Mouse (Mus musculus): ENCODE results near the gene Agl. TPM values are rescaled to one million over a fixed set of nuclear protein-coding genes. Genes with fewer than 3 reads are reported as not detected.

Agl gene
- polyA plus RNA-seq, 1 experiment from 2014 or later = 15.0 TPM

DNA sequence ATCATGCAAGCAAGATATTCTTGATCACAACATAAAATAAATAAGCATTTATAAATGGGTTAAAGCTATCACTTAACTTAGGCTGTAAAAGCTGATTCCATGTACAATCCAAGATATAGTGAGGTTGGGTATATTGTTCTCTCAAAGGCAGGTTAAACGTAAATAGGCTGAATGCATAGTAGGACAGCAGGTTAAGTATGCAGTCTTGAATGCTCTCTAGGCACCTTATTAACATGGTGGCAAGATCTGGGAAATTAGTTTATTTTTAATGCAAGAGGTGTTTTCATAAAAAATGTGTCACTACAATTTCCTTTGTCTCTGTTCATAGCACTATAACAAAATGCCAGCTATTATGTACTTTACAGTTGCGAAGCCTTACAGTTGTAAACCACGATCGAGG is 27.4 kb upstream of the Agl start:
- Histone ChIP-seq H3K27ac (replicated peaks) (0 out of 2 replicates have a peak overlapping the region, but pooled peaks have one; percentile 44), H3K36me3 (no peaks in the 10 kb centered on the region), H3K27me3 (no peaks in the 10 kb centered on the region), H3K9me3 (no peaks in the 10 kb centered on the region), H3K9ac (no peak overlapping the region), H3K4me2 (peak overlapping the region; percentile 70), H3K4me3 (peak overlapping the region; percentile 42), H3K4me1 (replicated peaks) (no peaks in the 10 kb centered on the region)
- 76% methylated on average over 4 of the region's 4 CpGs for WGBS
- ATAC-seq (ENCODE audit: low FRiP score, low read depth) = no peak

DNA sequence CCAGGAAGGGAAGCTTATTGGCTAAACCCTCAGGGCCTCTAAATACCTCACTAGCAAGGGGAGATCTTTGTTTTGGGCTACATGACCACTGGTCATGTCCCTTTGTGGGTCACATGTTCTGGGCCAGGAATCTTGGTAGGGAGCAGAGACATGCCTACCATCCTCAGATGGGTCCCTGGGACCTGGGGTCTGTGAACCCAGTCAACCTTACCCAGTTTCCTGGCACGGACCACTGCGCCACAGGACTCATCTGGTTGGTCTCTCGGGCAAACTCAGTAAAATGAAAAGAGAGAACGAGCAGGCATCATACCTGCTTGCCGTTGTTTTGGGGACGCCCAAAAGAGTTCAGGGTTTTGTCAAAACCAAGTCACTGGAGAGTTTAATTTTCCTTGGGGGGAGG is 26.3 kb upstream of the Agl start:
- H3K27ac ChIP-seq (replicated peaks) = no peak overlapping the region
- H3K4me3 ChIP-seq = no peak overlapping the region
- ATAC-seq (ENCODE audit: low FRiP score, low read depth) = no peak
- no peaks in the 10 kb centered on the region for H3K9me3 ChIP-seq
- H3K27me3 ChIP-seq = no peaks in the 10 kb centered on the region
- no peak overlapping the region for H3K9ac ChIP-seq
- no peaks in the 10 kb centered on the region for H3K36me3 ChIP-seq
- no peaks in the 10 kb centered on the region for H3K4me1 ChIP-seq (replicated peaks)
- WGBS = 94% methylated on average over 6 of the region's 6 CpGs
- H3K4me2 ChIP-seq = no peak overlapping the region

DNA sequence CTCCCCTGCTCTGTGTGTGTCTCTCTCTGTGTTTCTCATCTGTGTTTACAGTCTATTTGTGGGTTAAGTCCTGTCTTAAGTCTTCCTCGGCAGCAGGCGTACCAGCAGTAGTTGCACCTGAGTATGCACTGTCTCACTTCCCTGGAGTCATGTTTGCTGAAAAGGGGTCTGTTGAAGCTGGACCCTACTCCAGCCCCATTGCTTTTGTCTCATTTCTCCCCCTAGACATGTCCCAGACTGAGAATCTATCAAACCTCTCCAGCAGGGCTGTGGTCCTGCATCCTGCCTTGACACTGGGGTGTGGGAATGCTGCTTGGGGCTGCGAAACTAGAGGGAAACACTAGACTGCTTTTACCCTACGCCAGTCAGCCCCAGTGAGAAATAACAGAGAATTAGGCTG is 25.5 kb upstream of the Agl start:
- ATAC-seq (ENCODE audit: low FRiP score, low read depth) = no peak
- no peaks in the 10 kb centered on the region for H3K27me3 ChIP-seq
- H3K4me1 ChIP-seq (replicated peaks) = no peaks in the 10 kb centered on the region
- H3K36me3 ChIP-seq = no peaks in the 10 kb centered on the region
- no peak overlapping the region for H3K4me2 ChIP-seq
- no peak overlapping the region for H3K27ac ChIP-seq (replicated peaks)
- H3K9ac ChIP-seq = no peak overlapping the region
- H3K9me3 ChIP-seq = no peaks in the 10 kb centered on the region
- WGBS = 89% methylated on average over 4 of the region's 4 CpGs
- no peak overlapping the region for H3K4me3 ChIP-seq

DNA sequence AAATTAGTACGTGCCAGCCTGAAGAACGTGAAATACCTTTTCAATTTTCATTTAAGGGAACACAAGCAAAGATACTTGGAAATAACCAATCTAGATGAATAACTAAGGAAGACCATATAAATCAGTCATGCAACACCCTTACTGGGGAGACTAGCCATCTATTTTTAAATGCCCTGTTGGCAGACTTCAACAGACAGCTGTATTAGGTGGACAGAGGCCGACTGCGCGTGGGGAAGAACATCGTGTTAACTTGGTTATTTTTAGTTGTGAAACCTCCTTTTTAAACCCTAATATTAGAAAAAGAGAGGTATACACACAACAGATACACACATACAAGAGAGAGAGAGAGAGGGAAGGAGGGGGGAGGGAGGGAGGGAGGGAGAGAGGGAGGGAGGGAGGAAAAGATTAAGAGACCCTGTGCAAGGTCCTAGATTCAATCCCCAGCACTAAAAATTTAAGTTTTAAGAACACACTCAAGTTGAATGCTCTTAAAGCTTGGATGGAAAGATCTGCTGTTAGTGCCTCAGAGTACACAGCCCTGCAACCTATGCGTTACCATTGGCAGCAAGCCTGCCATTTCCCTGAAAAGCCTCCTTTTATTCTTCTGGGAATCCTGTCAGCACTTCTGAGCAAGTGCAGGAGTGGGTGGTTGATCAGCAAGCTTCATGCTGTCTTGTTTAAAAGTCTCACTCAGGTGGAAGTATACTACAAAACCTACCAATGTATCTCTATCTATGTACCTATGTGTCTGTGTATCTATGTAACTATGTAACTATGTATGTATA is 24.8 kb upstream of the Agl start:
- Histone ChIP-seq H3K9me3 (no peaks in the 10 kb centered on the region), H3K4me3 (no peak overlapping the region), H3K9ac (no peak overlapping the region), H3K27me3 (no peaks in the 10 kb centered on the region), H3K4me1 (replicated peaks) (no peaks in the 10 kb centered on the region), H3K27ac (replicated peaks) (no peak overlapping the region), H3K36me3 (no peaks in the 10 kb centered on the region), H3K4me2 (no peak overlapping the region)
- WGBS = 91% methylated on average over 7 of the region's 7 CpGs
- ATAC-seq (ENCODE audit: low FRiP score, low read depth) = no peak

DNA sequence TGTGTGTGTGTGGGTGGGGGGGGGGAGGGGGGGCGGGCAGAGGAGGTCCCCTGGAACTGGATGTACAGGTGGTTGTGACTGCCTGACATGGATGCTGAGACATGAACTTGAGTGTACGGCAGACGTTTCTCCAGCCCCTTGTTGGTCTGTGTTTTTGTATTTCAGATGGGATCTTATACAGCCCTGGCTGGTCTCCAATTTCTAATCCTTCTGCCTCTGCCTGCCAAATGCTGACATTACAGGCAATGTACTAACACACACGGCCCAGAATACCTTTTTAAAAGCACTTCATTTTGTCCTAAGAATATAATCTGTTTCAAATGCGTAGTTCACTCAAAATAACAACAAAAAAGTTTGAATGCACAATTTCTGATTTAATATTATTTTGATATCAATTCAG is 23.4 kb upstream of the Agl start:
- H3K36me3 ChIP-seq = no peaks in the 10 kb centered on the region
- no peak overlapping the region for H3K4me2 ChIP-seq
- ATAC-seq (ENCODE audit: low FRiP score, low read depth) = no peak
- no peak overlapping the region for H3K4me3 ChIP-seq
- WGBS = 66% methylated on average over 5 of the region's 5 CpGs
- no peaks in the 10 kb centered on the region for H3K27me3 ChIP-seq
- H3K9ac ChIP-seq = no peak overlapping the region
- no peaks in the 10 kb centered on the region for H3K9me3 ChIP-seq
- no peaks in the 10 kb centered on the region for H3K4me1 ChIP-seq (replicated peaks)
- no peak overlapping the region for H3K27ac ChIP-seq (replicated peaks)

DNA sequence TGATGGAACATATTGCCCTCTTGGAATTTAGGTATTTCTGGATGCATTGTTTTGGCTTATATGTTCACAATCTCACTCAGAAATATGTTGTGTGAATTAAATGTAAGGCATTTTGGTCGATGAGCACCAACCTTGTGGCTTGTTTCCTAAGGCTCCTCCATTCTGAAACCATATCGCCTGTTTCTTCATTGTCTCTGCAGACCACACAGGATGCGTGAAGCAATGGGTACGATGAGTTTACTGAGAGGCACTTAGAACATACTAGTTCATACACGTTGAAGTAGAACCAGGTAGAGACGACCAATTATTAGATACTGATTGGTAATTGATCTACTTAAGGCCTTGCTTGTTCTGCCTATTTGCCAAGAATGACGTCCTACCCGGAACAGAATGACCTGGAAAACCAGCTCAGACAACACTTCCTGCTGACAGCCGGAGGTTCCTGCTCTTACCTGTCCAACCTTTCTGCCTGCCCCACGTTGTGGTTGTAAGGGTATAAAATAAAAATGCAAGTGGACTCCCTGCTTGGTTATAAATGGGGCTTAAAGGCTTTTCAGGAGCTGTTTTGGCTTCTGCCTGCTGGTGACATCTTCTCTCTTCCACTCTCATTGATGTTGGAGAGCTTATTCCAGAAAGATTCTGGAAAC is 21.4 kb upstream of the Agl start:
- H3K4me1 ChIP-seq (replicated peaks) = no peaks in the 10 kb centered on the region
- no peaks in the 10 kb centered on the region for H3K27me3 ChIP-seq
- no peak overlapping the region for H3K9ac ChIP-seq
- ATAC-seq (ENCODE audit: low FRiP score, low read depth) = no peak
- H3K27ac ChIP-seq (replicated peaks) = no peak overlapping the region
- no peak overlapping the region for H3K4me2 ChIP-seq
- WGBS = 88% methylated on average over 10 of the region's 10 CpGs
- H3K4me3 ChIP-seq = no peak overlapping the region
- no peaks in the 10 kb centered on the region for H3K36me3 ChIP-seq
- no peaks in the 10 kb centered on the region for H3K9me3 ChIP-seq

DNA sequence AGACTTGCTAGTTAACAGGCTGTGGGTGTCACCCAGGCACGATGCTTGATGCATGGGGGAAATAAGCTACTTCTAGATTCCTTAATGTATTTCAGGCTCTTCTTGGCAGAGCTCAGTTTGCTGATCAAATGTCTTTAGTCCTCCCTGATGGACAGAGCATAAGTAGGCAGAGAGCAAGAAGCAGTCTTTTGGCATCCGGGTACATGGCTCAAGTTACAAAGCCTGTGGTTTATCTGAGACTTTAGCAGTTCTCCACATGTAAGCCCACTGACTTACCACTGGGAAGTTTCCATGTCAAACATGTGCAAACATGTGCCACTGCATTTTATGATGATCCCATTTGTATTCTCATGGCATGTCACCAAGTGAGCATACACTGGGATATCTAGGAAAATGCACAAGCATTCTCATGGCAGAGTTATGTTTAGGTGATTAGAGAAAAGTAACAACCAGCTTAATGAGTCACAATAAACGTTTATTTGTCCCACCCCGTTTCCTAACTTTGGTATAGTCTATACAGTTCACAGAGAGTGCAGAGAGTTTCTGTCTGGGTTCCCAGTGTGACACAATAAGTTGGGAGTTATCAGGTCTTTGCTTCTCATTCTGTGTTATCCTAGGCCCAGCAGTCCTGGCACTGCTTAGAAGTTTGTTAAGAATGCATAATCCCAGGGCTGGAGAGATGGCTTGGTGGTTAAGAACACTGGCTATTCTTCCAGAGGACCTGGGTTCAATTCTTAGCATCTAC is 18.7 kb upstream of the Agl start:
- WGBS = 83% methylated on average over 4 of the region's 4 CpGs
- no peaks in the 10 kb centered on the region for H3K27me3 ChIP-seq
- no peak overlapping the region for H3K9ac ChIP-seq
- ATAC-seq (ENCODE audit: low FRiP score, low read depth) = no peak
- no peak overlapping the region for H3K4me3 ChIP-seq
- H3K4me2 ChIP-seq = no peak overlapping the region
- no peaks in the 10 kb centered on the region for H3K4me1 ChIP-seq (replicated peaks)
- no peaks in the 10 kb centered on the region for H3K36me3 ChIP-seq
- H3K27ac ChIP-seq (replicated peaks) = no peak overlapping the region
- H3K9me3 ChIP-seq = no peaks in the 10 kb centered on the region

DNA sequence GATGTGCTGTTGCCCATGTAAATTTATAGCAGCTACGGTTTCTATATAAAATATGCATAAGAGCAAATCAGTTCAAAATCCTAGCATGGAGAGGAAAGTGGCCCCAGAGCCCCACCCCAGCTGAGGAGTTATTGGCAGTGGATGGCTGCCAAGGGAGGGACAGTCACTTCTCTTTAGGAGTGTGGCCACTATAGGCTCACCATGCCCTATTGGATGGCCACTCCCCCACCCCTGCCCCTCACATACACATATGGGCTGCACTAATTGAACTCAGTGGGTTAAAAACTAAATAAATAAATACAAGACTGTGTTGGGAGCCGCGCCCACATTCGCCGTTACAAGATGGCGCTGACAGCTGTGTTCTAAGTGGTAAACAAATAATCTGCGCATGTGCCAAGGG is 9.3 kb upstream of the Agl start:
- no peaks in the 10 kb centered on the region for H3K27me3 ChIP-seq
- no peaks in the 10 kb centered on the region for H3K36me3 ChIP-seq
- H3K4me3 ChIP-seq = no peak overlapping the region
- WGBS = 97% methylated on average over 7 of the region's 7 CpGs
- H3K4me1 ChIP-seq (replicated peaks) = no peaks in the 10 kb centered on the region
- H3K9ac ChIP-seq = no peak overlapping the region
- ATAC-seq (ENCODE audit: low FRiP score, low read depth) = no peak
- H3K4me2 ChIP-seq = no peak overlapping the region
- H3K27ac ChIP-seq (replicated peaks) = no peak overlapping the region
- no peaks in the 10 kb centered on the region for H3K9me3 ChIP-seq

DNA sequence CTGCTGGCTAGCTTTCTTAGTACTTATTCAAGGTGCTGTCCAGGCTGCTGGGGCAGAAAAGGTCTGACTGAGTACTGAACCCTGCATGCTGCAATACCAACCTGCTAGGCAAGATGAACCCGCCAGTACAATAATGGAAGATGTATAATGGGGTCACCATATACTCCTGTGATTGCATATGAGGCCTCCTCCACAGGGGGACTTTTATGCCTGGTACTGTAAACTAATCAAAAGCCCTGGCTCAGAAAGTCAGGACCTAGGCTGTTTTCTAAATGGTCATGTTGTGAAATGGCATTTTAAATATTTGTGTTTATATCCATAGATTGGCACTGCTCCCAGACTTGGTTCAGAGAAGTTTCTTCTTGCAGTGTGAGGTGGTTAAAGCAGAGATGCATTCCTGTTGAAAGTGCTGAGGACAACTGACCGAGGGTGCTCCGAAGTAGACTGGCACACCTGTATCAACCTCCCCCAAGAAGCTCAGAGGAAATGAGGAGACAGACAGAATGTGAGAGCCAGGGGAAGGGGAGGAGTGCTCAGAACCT is 8.8 kb upstream of the Agl start:
- Histone ChIP-seq H3K27me3 (no peaks in the 10 kb centered on the region), H3K27ac (replicated peaks) (no peak overlapping the region), H3K9me3 (no peaks in the 10 kb centered on the region), H3K36me3 (no peaks in the 10 kb centered on the region), H3K4me3 (no peak overlapping the region), H3K4me2 (no peak overlapping the region), H3K9ac (no peak overlapping the region), H3K4me1 (replicated peaks) (no peaks in the 10 kb centered on the region)
- ATAC-seq (ENCODE audit: low FRiP score, low read depth) = no peak
- WGBS = 93% methylated on average over 3 of the region's 3 CpGs

DNA sequence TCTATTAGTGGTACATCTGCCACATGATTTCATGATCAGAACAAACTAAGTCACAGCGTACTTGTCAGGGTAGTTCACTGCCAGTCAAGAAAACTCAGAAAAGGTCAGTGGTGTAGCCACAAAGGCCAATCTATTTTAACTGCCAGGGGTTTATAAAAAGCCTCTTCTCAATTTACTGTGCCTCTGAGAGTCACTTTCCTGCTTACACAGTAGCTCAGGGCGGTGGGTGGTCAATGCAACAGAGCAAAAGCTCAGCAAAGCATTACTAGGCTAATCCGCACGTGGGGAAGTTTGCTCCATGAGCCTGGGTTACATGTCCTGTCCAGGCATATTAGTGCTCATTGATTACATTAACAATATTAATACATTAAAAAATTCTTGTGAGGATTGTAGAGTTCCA is 8.0 kb upstream of the Agl start:
- ATAC-seq (ENCODE audit: low FRiP score, low read depth) = no peak
- no peak overlapping the region for H3K4me3 ChIP-seq
- H3K9ac ChIP-seq = no peak overlapping the region
- no peaks in the 10 kb centered on the region for H3K36me3 ChIP-seq
- no peaks in the 10 kb centered on the region for H3K9me3 ChIP-seq
- no peaks in the 10 kb centered on the region for H3K27me3 ChIP-seq
- H3K4me1 ChIP-seq (replicated peaks) = no peaks in the 10 kb centered on the region
- no peak overlapping the region for H3K4me2 ChIP-seq
- no peak overlapping the region for H3K27ac ChIP-seq (replicated peaks)
- 68% methylated on average over 4 of the region's 4 CpGs for WGBS

DNA sequence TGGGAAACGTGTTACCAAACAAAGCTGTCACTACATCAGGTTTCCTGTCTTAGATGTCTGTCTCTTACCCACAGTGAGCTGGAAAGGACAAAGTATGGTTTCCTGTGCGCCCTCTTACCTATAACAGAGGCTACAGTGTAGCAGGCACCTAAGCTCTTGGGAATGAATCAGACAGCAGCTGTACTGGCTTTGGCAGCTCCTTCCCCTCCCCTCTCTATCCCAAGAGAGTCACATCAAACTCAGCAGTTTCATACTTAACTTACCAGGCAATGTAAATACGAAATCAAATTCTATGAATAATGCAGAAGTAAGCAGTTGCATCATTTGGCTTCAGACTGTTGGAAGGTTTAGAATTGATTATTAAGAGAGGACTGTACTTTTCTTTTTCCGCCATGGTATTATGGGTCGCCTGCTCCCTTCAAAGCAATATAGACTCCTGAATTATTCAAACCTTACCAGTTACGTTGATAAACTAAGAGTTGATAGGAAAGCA is 7.4 kb upstream of the Agl start:
- Histone ChIP-seq H3K4me3 (no peak overlapping the region), H3K4me2 (no peak overlapping the region), H3K36me3 (no peaks in the 10 kb centered on the region), H3K9me3 (no peaks in the 10 kb centered on the region), H3K4me1 (replicated peaks) (no peaks in the 10 kb centered on the region), H3K27ac (replicated peaks) (no peak overlapping the region), H3K9ac (no peak overlapping the region), H3K27me3 (no peaks in the 10 kb centered on the region)
- no peak for ATAC-seq (ENCODE audit: low FRiP score, low read depth)
- 72% methylated on average over 6 of the region's 6 CpGs for WGBS

DNA sequence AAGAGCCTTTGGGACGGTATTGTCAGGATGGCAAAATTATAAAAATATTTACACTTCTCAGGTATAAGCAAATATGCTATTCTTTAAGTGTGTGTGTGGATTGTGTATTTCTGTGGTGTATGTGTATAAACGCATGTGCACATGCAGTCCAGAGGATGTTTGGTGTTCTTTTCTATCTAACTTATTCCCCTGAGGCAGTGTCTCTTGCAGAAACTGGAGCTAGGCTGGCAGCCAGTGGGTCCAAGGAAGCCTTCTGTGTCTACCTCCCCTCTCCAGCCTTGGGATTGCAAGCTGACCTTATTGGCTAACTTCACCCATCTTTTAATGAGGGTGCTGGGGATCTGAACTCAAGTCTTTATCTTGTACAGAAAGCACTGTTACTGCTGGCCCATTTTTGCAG is 5.0 kb upstream of the Agl start:
- ATAC-seq (ENCODE audit: low FRiP score, low read depth) = no peak
- H3K4me3 ChIP-seq = no peak overlapping the region
- H3K9ac ChIP-seq = no peak overlapping the region
- 94% methylated on average over 2 of the region's 2 CpGs for WGBS
- H3K4me2 ChIP-seq = no peak overlapping the region
- H3K9me3 ChIP-seq = no peaks in the 10 kb centered on the region
- no peak overlapping the region for H3K27ac ChIP-seq (replicated peaks)
- H3K4me1 ChIP-seq (replicated peaks) = peaks cover 7% of the 10 kb centered on the region
- H3K27me3 ChIP-seq = no peaks in the 10 kb centered on the region
- H3K36me3 ChIP-seq = no peaks in the 10 kb centered on the region

All from hindbrain, embryonic 15.5 days (tissue).